Comparison of ENCODE assay signal across 8 mouse cellular contexts in genomic region chr8:124948733-124949111, GRCm38 (mm10). TPM values are rescaled to one million over a fixed set of nuclear protein-coding genes. Genes with fewer than 3 reads are reported as not detected.
DNase-seq lines count a peak whose midpoint lies in the region; ATAC-seq and TF ChIP-seq lines count a peak whose summit lies in the region.

No protein-coding gene starts in this region.

- peak overlapping the region; percentile 97 for H3K27ac ChIP-seq in brown adipose tissue, adult 24 weeks (replicated peaks; ENCODE audit: low read depth, low read length)
- peak overlapping the region; percentile 93 for H3K27ac ChIP-seq in liver, postnatal 0 days (ENCODE audit: low read depth)
- peak overlapping the region; percentile 73 for H3K27ac ChIP-seq in small intestine, adult 2 months (ENCODE audit: insufficient read depth, low read depth, low read length)

- no peaks in the 10 kb centered on the region for H3K36me3 ChIP-seq in liver, postnatal 0 days (replicated peaks; ENCODE audit: insufficient read depth, low read length)
- no peaks in the 10 kb centered on the region for H3K36me3 ChIP-seq in small intestine, adult 2 months (ENCODE audit: control insufficient read depth, insufficient read depth, low read length)

- TF ChIP-seq POLR2A in small intestine, adult 2 months (IDR thresholded peaks at IDR 0.05; ENCODE audit: low read depth, low read length) = no peak

- no peaks in the 10 kb centered on the region for H3K27me3 ChIP-seq in liver, postnatal 0 days (ENCODE audit: insufficient read depth, low read length)
- H3K27me3 ChIP-seq in small intestine, adult 2 months (ENCODE audit: control insufficient read depth, insufficient read depth, low read length) = no peaks in the 10 kb centered on the region

- peak overlapping the region; percentile 80 for H3K9ac ChIP-seq in liver, postnatal 0 days (replicated peaks)

- H3K4me2 ChIP-seq in liver, postnatal 0 days (ENCODE audit: low read depth, low read length) = peak overlapping the region; percentile 95

- peak; percentile 18 for ATAC-seq in liver, postnatal 0 days

- no peaks in the 10 kb centered on the region for H3K9me3 ChIP-seq in liver, postnatal 0 days (ENCODE audit: low read length)

- H3K4me1 ChIP-seq in brown adipose tissue, adult 24 weeks (ENCODE audit: control insufficient read depth, insufficient read depth, insufficient read length, low read length) = peaks cover 19% of the 10 kb centered on the region
- peaks cover 30% of the 10 kb centered on the region for H3K4me1 ChIP-seq in liver, postnatal 0 days (ENCODE audit: insufficient read depth)
- H3K4me1 ChIP-seq in small intestine, adult 2 months (ENCODE audit: control insufficient read depth, insufficient read depth, insufficient read length, low read length) = peaks cover 32% of the 10 kb centered on the region

- TF ChIP-seq CTCF in liver, postnatal 0 days (IDR thresholded peaks at IDR 0.05; ENCODE audit: low read depth) = no peak
- no peak for TF ChIP-seq CTCF in small intestine, adult 2 months (IDR thresholded peaks at IDR 0.05; ENCODE audit: extremely low read depth, insufficient read length, insufficient replicate concordance, low read depth, low read length)

- peak overlapping the region; percentile 95 for H3K4me3 ChIP-seq in brown adipose tissue, adult 24 weeks (ENCODE audit: insufficient read depth, low read depth, low read length)
- H3K4me3 ChIP-seq in liver, postnatal 0 days (ENCODE audit: low read depth, low read length) = peak overlapping the region; percentile 77
- H3K4me3 ChIP-seq in small intestine, adult 2 months (ENCODE audit: low read depth, low read length) = peak overlapping the region; percentile 89

- DNase-seq in gastrocnemius, postnatal 25 days = peak; percentile 23
- DNase-seq in gastrocnemius, adult 8-10 months (ENCODE audit: low spot score in 2 of 2) = no peak
- DNase-seq in 3T3-L1 (ENCODE audit: low read depth, low spot score) = peak; percentile 32
- DNase-seq in heart, postnatal 4 days = peak; percentile 40
- peak; percentile 31 for DNase-seq in liver, postnatal 0 days
- DNase-seq in left cerebral cortex, adult 8-10 months (ENCODE audit: low spot score in 2 of 2) = no peak

- TF ChIP-seq EP300 in liver, postnatal 0 days (IDR thresholded peaks at IDR 0.05; ENCODE audit: low read depth) = no peak

- 1% methylated on average over 37 of the region's 62 CpGs for WGBS in liver, postnatal 0 days (ENCODE audit: insufficient replicate concordance)
- 7% methylated on average over 62 of the region's 62 CpGs for WGBS in small intestine, adult 2 months

RNA-seq across cellular contexts. Expression of gene Egln1, which starts 0.4 kb away (rescaled TPM):
- 100 to 1,000 TPM; 101 to 138 TPM for total RNA-seq in gastrocnemius, postnatal 25 days (2021)
- 100 to 1,000 TPM; 170 to 209 (median 181) TPM for total RNA-seq in gastrocnemius, adult 8-10 months (2022)
- polyA plus RNA-seq in brown adipose tissue, adult 24 weeks (2012; ENCODE audit: insufficient read depth, insufficient read length, missing spikeins) = 134 and 142 TPM in 2 replicates
- total RNA-seq in heart, postnatal 4 days (2021) = 100 to 1,000 TPM; 112 to 115 TPM
- polyA plus RNA-seq in liver, postnatal 0 days (2015; fragmentation: Nextera tagmentation; extraction: Ambion mirVana) = 3.2 and 3.3 TPM in 2 replicates
- 10.6 and 20.1 TPM in 2 replicates for polyA plus RNA-seq in small intestine, adult 2 months (2012; rRNA removed)
- 10 to 100 TPM; 58.3 to 63.5 (median 62.1) TPM for total RNA-seq in left cerebral cortex, adult 8-10 months (2022)

RNA-seq across cellular contexts. Expression of gene Sprtn, which starts 51.0 kb away (rescaled TPM):
- total RNA-seq in gastrocnemius, postnatal 25 days (2021) = 1 to 10 TPM; 4.8 to 5.3 TPM
- 1 to 10 TPM; 6.1 to 7.3 (median 6.5) TPM for total RNA-seq in gastrocnemius, adult 8-10 months (2022)
- 10.2 and 14.9 TPM in 2 replicates for polyA plus RNA-seq in brown adipose tissue, adult 24 weeks (2012; ENCODE audit: insufficient read depth, insufficient read length, missing spikeins)
- 10 to 100 TPM; 19.4 to 21.3 TPM for total RNA-seq in heart, postnatal 4 days (2021)
- polyA plus RNA-seq in liver, postnatal 0 days (2015; fragmentation: Nextera tagmentation; extraction: Ambion mirVana) = 3.7 and 4.0 TPM in 2 replicates
- polyA plus RNA-seq in small intestine, adult 2 months (2012; rRNA removed) = 4.2 and 9.0 TPM in 2 replicates
- 10 to 100 TPM; 13.9 to 15.9 (median 15.6) TPM for total RNA-seq in left cerebral cortex, adult 8-10 months (2022)

RNA-seq across cellular contexts. Expression of gene Exoc8, which starts 51.2 kb away (rescaled TPM):
- total RNA-seq in gastrocnemius, postnatal 25 days (2021) = 1 to 10 TPM; 6.2 to 7.3 TPM
- 1 to 10 TPM; 7.8 to 8.1 (median 7.9) TPM for total RNA-seq in gastrocnemius, adult 8-10 months (2022)
- polyA plus RNA-seq in brown adipose tissue, adult 24 weeks (2012; ENCODE audit: insufficient read depth, insufficient read length, missing spikeins) = 9.7 and 13.5 TPM in 2 replicates
- 10 to 100 TPM; 15.6 to 16.9 TPM for total RNA-seq in heart, postnatal 4 days (2021)
- 2.7 and 2.8 TPM in 2 replicates for polyA plus RNA-seq in liver, postnatal 0 days (2015; fragmentation: Nextera tagmentation; extraction: Ambion mirVana)
- 7.0 and 9.1 TPM in 2 replicates for polyA plus RNA-seq in small intestine, adult 2 months (2012; rRNA removed)
- total RNA-seq in left cerebral cortex, adult 8-10 months (2022) = 10 to 100 TPM; 33.0 to 33.4 (median 33.2) TPM

Comparison
In these comparisons a context has a peak if more than half of its experiments do, and no peak if none do; other contexts are left out.
1. DNase-seq: peak in gastrocnemius, postnatal 25 days (single experiment), 3T3-L1 (single experiment), heart, postnatal 4 days (single experiment) and liver, postnatal 0 days (single experiment); none in gastrocnemius, adult 8-10 months (0 of 2) and left cerebral cortex, adult 8-10 months (0 of 2).
2. Peak in every context shown above with its lines, with median percentiles within 50 percentile points of each other: H3K27ac ChIP-seq and H3K4me3 ChIP-seq.